Mouse (Mus musculus) ES-Bruce4 (cell line): ENCODE measurements at regions not wholly inside any gene's neighbourhood (a gene's known extent, or its start where the extent isn't known, plus 50 kb on each side); places are given as distances from the start of the nearest gene placed in this dataset.

ENCODE experiments used
- CTCF ChIP-seq: IDR thresholded peaks from one replicate; pipeline ENCODE4 v1.8.1; 2011; ENCODE audit warnings: low read depth, low read length
- EP300 ChIP-seq: IDR thresholded peaks from 2 replicates; pipeline ENCODE4 v1.6.1; 2011; ENCODE audit warnings: low read depth, low read length; ENCODE audit not compliant: insufficient read depth

DNA sequence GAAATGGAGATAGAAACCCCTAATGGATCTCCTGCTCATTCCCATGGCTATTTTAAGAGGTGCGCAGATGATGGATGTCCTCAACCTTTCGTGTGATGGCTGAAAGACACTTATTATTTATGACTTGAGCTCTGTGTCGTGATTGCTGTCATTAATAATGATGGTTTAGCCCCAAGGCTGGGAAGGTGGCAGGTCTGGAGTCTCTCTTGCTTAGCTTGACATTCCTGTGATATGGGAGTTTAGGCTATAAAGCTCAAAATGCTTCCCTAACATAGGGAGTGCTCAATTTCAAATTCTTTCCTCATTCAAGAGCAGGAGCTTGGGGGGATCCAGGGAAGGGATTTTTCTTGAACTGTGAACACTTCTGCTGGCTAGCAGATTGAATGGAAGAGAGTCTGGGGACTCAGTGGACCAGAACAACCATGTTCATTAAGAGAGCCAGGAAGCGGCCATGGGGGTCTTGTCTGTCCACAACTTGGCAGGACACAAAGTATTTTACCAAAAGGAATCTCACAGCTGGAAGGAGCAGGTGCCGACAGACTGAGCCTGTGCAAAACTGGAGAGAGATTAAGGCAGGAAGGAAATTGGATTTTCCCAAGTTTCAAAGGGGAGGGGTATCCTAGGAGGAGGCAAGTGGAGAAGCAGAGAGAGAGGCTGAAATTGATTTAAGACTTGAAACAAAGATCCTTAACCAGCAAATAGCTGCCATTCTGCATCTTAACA, 359.5 kb downstream of the Tns1 start:
- TF ChIP-seq CTCF (no peak), EP300 (no peak)
